Mouse (Mus musculus) C2C12 (cell line): ENCODE results near the gene Sobp.

ENCODE experiments used
- CEBPB ChIP-seq: IDR thresholded peaks from one replicate; pipeline ENCODE4 v1.6.1; 2011; ENCODE audit warnings: low read depth, mild to moderate bottlenecking, control low read depth, moderate library complexity
- CTCF ChIP-seq: IDR thresholded peaks from one replicate; pipeline ENCODE4 v1.5.1; 2011; ENCODE audit not compliant: control insufficient read depth, insufficient read depth, insufficient read length
- FOSL1 ChIP-seq: IDR thresholded peaks from one replicate; pipeline ENCODE4 v1.8.0; 2011; ENCODE audit warnings: mild to moderate bottlenecking, low read length; ENCODE audit not compliant: poor library complexity, insufficient read depth, severe bottlenecking
- MAX ChIP-seq: IDR thresholded peaks from one replicate; pipeline ENCODE4 v1.6.1; 2011; ENCODE audit warnings: mild to moderate bottlenecking, control low read depth
- MYOD1 ChIP-seq: IDR thresholded peaks from one replicate; pipeline ENCODE4 v1.6.1; 2011; ENCODE audit warnings: low read depth; ENCODE audit not compliant: control insufficient read depth, insufficient read length
- MYOG ChIP-seq: IDR thresholded peaks from one replicate; pipeline ENCODE4 v1.6.1; 2011; ENCODE audit not compliant: control insufficient read depth, insufficient read length; ENCODE audit errors: extremely low read depth
- USF1 ChIP-seq: IDR thresholded peaks from one replicate; pipeline ENCODE4 v1.6.1; 2011; ENCODE audit warnings: low read depth, mild to moderate bottlenecking, control low read depth, moderate library complexity

GRCm38 (mm10) chr10:43162318-43162717 is 12.0 kb downstream of the Sobp start:
- TF ChIP-seq MYOG (no peak), CTCF (no peak), CEBPB (no peak), MAX (no peak), MYOD1 (no peak), FOSL1 (no peak), USF1 (no peak)
